Mouse (Mus musculus): ENCODE results near the gene Pnp2.

Pnp2 gene

DNA sequence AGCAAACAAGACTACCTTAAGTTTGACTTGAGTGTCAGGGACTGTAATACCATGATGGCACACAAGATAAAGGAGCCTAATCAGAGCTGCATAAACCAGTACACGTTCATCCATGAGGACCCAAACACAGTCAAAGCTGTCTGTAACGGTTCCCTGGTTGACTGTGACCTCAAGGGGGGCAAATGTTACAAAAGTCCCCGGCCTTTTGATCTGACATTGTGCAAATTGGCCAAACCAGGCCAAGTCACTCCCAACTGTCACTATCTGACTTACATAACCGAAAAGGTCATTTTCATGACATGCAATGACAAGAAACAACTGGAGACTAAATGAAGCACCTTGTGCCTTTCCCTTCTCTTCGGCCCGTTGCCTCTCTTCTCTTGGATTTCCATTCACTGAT is 53.8 kb downstream of the Pnp2 start:
- DNase-seq (ENCODE audit: low spot score): no peak
